Mouse (Mus musculus): Measurements from ENCODE around the gene Cep95. TPM values are rescaled to one million over a fixed set of nuclear protein-coding genes. Genes with fewer than 3 reads are reported as not detected.
A peak's percentile ranks its signal among the peaks of the same experiment; 100 is the strongest.

The Cep95 gene
- polyA plus RNA-seq, 1 experiment = 2.9 TPM

DNA sequence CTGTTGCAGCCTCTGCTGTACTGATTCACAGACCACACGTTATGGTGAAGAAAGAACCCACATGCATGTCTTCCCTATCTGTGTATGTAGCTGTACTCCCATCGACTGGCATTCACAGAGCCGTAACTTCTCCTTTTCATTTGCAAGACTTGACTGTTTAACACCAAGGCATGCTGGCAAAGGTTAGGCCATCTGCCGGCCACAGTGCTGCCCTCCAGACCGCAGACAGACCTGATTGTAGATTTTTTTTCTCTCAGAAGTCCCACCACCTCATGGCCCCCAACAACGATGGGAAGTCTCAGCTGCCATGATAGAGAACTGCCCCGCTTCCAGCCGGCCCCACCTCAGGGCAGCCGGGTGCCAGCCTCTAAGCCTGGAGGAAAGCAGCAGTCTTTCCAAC is 30.5 kb downstream of the Cep95 start:
- 82% methylated on average over 9 of the region's 9 CpGs for WGBS
- TF ChIP-seq CTCF (IDR thresholded peaks at IDR 0.05; ENCODE audit: insufficient read depth, low read length) = no peak
- TF ChIP-seq POLR2A (IDR thresholded peaks at IDR 0.05; ENCODE audit: borderline replicate concordance, extremely low read depth, low read depth, low read length) = no peak
- Histone ChIP-seq H3K4me3 (replicated peaks; ENCODE audit: extremely low read depth, low read depth, low read length) (no peak overlapping the region), H3K4me1 (ENCODE audit: control insufficient read depth, insufficient read depth, low read length) (peaks cover 6% of the 10 kb centered on the region)
- DNase-seq = no peak

DNA sequence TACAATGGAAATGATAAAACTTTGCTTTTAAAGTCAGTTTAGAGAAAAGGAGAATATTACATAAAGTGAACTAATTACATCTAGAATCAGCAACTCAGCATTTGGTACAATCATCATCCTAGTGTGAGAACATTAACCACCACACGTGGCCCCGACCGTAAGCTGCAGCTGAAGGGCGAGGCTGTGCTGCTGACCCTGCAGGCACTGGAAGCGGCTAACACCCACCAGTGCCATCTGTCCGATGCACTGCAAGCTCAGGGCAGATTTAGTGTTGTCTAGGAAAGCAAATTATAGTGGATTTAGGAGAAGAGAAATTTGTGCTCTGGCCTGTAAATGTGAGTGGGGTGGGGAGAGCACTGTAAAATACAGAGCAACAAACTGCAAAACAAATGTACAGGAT is 31.2 kb downstream of the Cep95 start:
- Histone ChIP-seq H3K4me1 (ENCODE audit: control insufficient read depth, insufficient read depth, low read length) (peaks cover 6% of the 10 kb centered on the region), H3K4me3 (replicated peaks; ENCODE audit: extremely low read depth, low read depth, low read length) (no peak overlapping the region)
- TF ChIP-seq POLR2A (IDR thresholded peaks at IDR 0.05; ENCODE audit: borderline replicate concordance, extremely low read depth, low read depth, low read length) = no peak
- TF ChIP-seq CTCF (IDR thresholded peaks at IDR 0.05; ENCODE audit: insufficient read depth, low read length) = no peak
- no peak for DNase-seq
- 81% methylated on average over 6 of the region's 6 CpGs for WGBS

DNA sequence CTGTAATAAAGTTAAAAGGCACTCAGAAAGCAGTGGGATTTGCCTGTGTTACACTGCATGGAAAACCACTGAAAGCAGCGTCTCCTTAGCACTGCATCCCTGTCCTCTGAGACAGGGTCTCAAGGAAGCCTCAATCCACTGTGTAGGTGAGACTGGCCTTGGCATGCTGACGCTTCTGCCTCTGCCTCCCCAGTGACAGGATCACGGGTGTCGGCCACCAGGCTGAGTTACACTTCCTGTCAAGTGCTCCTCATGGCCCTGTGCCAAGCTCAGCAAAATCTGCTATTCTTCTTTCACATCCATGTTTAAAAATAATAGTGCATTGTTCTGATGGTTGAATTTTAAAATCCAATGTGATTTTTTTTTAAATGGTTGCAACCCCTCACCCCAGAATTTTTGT is 31.9 kb downstream of the Cep95 start:
- 27% methylated on average over 4 of the region's 4 CpGs for WGBS
- no peak for TF ChIP-seq CTCF (IDR thresholded peaks at IDR 0.05; ENCODE audit: insufficient read depth, low read length)
- Histone ChIP-seq H3K4me3 (replicated peaks; ENCODE audit: extremely low read depth, low read depth, low read length) (no peak overlapping the region), H3K4me1 (ENCODE audit: control insufficient read depth, insufficient read depth, low read length) (peaks cover 6% of the 10 kb centered on the region)
- peak; percentile 36 for DNase-seq

DNA sequence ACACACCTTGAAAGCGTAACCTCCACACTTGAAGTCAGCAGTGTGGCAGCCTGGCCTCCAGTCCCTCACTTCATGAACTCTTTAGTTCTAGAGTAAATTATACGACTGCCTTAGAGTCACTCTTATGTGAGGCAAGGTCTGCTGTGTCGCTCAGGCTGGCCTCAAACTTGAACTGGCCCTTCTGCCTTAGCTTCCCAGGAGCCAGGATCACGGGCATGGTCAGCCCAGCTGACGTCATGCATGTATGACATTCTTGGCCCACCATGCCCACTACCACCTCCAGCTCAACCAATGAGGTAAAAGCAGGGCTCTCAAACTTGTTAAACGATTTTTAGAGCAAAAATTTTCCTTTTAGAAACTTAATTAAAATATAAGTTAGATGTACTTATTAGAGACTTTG is 32.3 kb downstream of the Cep95 start:
- WGBS = 71% methylated on average over 6 of the region's 6 CpGs
- Histone ChIP-seq H3K4me3 (replicated peaks; ENCODE audit: extremely low read depth, low read depth, low read length) (no peak overlapping the region), H3K4me1 (ENCODE audit: control insufficient read depth, insufficient read depth, low read length) (peaks cover 6% of the 10 kb centered on the region)
- DNase-seq = no peak
- TF ChIP-seq POLR2A (IDR thresholded peaks at IDR 0.05; ENCODE audit: borderline replicate concordance, extremely low read depth, low read depth, low read length) = no peak
- TF ChIP-seq CTCF (IDR thresholded peaks at IDR 0.05; ENCODE audit: insufficient read depth, low read length) = no peak

DNA sequence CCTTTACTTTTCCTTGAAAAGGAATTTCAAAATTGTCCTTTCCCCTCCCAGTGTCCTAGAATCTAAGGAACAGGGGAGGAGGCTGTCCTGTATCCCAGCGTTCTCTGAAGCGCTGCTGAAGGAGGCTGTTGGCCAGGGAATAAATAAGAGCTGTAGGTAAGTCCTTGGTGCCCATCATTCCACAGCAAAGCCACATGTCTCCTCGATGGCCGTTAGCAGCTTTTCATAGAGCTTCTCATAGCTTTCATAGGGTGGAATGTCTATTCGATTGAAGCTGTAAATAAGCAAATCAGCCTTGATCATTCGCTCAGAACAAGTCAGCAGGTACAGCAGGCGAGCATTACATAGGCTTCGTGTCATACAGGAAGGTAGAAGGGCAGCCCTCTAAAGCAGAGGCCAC is 33.4 kb downstream of the Cep95 start:
- WGBS = 90% methylated on average over 8 of the region's 8 CpGs
- H3K4me3 ChIP-seq (replicated peaks; ENCODE audit: extremely low read depth, low read depth, low read length) = no peak overlapping the region

DNA sequence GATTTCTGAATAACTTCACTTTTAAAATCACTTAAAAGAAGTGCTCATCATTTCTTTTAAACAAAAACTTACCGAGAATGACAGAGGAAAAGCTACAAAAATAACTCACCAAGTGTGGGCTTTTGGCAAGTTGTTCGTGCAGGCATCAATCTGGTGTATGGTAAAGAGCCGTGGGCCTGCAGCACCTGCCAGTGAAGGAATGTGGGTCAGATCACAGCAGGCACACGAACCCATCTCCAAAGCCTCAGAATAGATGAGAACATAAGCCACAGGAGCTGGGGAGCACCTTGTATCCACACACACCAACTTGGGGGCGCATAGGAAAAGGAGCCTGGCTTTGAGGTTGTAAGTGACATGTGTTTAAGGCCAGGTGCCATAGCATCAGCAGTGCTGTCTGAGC is 33.9 kb downstream of the Cep95 start:
- no peak for TF ChIP-seq POLR2A (IDR thresholded peaks at IDR 0.05; ENCODE audit: borderline replicate concordance, extremely low read depth, low read depth, low read length)
- TF ChIP-seq CTCF (IDR thresholded peaks at IDR 0.05; ENCODE audit: insufficient read depth, low read length) = no peak
- H3K4me1 ChIP-seq (ENCODE audit: control insufficient read depth, insufficient read depth, low read length) = peaks cover 6% of the 10 kb centered on the region
- no peak for DNase-seq
- no peak overlapping the region for H3K4me3 ChIP-seq (replicated peaks; ENCODE audit: extremely low read depth, low read depth, low read length)
- 76% methylated on average over 5 of the region's 5 CpGs for WGBS

More for the DNA sequence above, 33.4 kb downstream of the Cep95 start:
- DNase-seq = no peak
- H3K4me1 ChIP-seq (ENCODE audit: control insufficient read depth, insufficient read depth, low read length) = peaks cover 6% of the 10 kb centered on the region
- TF ChIP-seq CTCF (IDR thresholded peaks at IDR 0.05; ENCODE audit: insufficient read depth, low read length) = no peak
- no peak for TF ChIP-seq POLR2A (IDR thresholded peaks at IDR 0.05; ENCODE audit: borderline replicate concordance, extremely low read depth, low read depth, low read length)

DNA sequence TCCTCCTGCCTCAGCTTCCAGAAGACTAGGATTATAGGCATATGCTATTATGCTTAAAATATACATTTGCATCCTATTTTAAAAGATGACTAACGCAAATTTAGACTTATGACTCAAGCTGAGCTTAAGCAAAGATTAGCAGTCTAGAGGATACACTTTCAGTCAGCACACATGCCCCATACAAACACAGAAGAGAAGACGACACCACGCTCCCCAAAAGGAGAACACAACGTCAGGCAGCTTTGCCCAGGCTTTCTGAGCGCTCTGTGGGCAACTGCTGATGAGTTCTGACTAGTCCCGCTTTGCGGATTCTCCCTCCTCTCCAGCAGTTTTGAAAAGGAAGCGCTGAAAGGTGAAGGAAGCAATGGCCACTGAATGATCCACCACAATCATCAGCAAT is 34.7 kb downstream of the Cep95 start:
- H3K4me3 ChIP-seq (replicated peaks; ENCODE audit: extremely low read depth, low read depth, low read length) = no peak overlapping the region
- TF ChIP-seq POLR2A (IDR thresholded peaks at IDR 0.05; ENCODE audit: borderline replicate concordance, extremely low read depth, low read depth, low read length) = no peak
- TF ChIP-seq CTCF (IDR thresholded peaks at IDR 0.05; ENCODE audit: insufficient read depth, low read length) = no peak
- 93% methylated on average over 8 of the region's 8 CpGs for WGBS
- no peak for DNase-seq
- H3K4me1 ChIP-seq (ENCODE audit: control insufficient read depth, insufficient read depth, low read length) = peaks cover 6% of the 10 kb centered on the region

DNA sequence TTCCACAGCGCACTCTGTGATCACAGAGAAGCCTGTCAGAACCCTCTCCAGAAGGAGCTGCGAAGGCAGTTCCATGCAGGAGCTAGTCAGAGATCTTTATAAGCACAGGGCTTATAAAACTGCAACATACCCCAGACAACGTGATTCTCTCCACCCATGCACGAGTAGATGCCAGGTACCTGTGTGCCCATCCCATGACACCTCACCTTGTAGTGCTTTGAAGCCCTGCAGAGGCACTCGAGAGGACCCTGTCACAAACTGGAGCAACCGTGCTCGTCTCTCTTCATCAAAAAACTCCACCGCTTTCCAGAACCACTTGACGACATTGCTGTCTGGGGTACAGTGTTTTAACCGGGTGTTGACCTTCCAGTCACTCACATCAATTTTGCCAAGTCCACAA is 35.4 kb downstream of the Cep95 start:
- 74% methylated on average over 10 of the region's 10 CpGs for WGBS
- H3K4me1 ChIP-seq (ENCODE audit: control insufficient read depth, insufficient read depth, low read length) = peaks cover 6% of the 10 kb centered on the region
- TF ChIP-seq CTCF (IDR thresholded peaks at IDR 0.05; ENCODE audit: insufficient read depth, low read length) = no peak
- no peak for TF ChIP-seq POLR2A (IDR thresholded peaks at IDR 0.05; ENCODE audit: borderline replicate concordance, extremely low read depth, low read depth, low read length)
- no peak overlapping the region for H3K4me3 ChIP-seq (replicated peaks; ENCODE audit: extremely low read depth, low read depth, low read length)
- no peak for DNase-seq

DNA sequence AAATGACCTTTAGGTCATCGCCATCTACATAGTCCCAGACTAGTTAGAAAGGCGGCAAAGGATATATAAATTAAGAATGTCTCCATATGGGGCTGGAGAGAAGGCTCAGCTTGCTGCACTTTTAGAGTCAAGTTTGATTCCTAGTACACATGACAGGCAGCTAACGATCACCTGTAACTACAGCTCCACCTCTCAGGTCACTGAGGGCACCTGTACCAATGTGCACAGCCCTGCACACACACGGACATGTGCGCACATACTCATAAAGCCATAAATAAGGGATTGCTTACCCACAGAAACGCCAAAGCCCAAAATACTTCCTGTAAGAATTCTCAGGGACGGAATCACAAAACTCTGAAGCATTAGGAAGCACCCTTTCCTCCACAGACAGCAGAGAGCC is 39.0 kb downstream of the Cep95 start:
- 88% methylated on average over 7 of the region's 7 CpGs for WGBS
- H3K4me3 ChIP-seq (replicated peaks; ENCODE audit: extremely low read depth, low read depth, low read length) = no peak overlapping the region
- no peaks in the 10 kb centered on the region for H3K4me1 ChIP-seq (ENCODE audit: control insufficient read depth, insufficient read depth, low read length)
- no peak for DNase-seq
- TF ChIP-seq CTCF (IDR thresholded peaks at IDR 0.05; ENCODE audit: insufficient read depth, low read length) (no peak), POLR2A (IDR thresholded peaks at IDR 0.05; ENCODE audit: borderline replicate concordance, extremely low read depth, low read depth, low read length) (no peak)

DNA sequence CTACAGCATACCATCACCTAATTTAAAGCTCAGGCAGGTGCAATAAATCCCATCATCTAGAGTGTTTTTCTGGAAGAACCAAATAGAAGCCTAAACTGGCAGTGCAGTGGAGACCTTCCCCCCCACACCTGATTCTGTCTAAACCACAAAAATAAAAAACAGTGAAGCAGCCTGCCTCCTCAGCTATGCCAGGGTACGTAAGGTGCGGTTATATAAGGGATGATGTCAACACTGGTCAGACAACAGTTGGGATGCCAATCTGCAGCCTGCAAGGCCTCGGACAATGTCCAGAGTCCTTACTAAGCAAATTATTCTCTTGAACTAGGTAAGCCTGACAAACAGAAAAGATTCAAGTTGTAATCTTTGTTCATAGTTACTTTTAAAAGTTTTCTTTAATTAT is 53.0 kb downstream of the Cep95 start:
- DNase-seq = no peak
- Histone ChIP-seq H3K4me3 (replicated peaks; ENCODE audit: extremely low read depth, low read depth, low read length) (no peak overlapping the region), H3K4me1 (ENCODE audit: control insufficient read depth, insufficient read depth, low read length) (peaks cover 11% of the 10 kb centered on the region)
- TF ChIP-seq CTCF (IDR thresholded peaks at IDR 0.05; ENCODE audit: insufficient read depth, low read length) (no peak), POLR2A (IDR thresholded peaks at IDR 0.05; ENCODE audit: borderline replicate concordance, extremely low read depth, low read depth, low read length) (no peak)
- 90% methylated on average over 3 of the region's 3 CpGs for WGBS

DNA sequence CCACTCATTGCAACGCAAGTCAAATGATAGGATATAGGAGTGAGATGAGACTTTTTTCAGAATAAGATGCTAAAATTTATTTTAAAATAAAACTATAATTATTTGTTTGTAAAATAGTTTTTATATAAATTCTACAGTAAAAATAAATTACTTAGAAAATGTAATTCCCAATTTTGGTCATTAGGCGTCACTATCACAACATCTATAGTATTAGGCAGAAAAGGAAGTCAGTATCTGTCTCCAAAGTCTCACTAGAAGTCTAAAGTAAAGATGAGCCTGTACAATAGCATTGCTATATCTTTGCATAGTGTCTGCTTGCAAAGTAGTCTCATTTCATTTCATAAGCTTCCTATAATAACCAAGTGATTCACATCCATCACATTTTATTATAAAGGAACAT is 62.4 kb downstream of the Cep95 start:
- 51% methylated on average over 2 of the region's 2 CpGs for WGBS

More for the DNA sequence above, 62.4 kb downstream of the Cep95 start:
- DNase-seq = no peak
- Histone ChIP-seq H3K4me3 (replicated peaks; ENCODE audit: extremely low read depth, low read depth, low read length) (no peak overlapping the region), H3K4me1 (ENCODE audit: control insufficient read depth, insufficient read depth, low read length) (no peaks in the 10 kb centered on the region; the same call in 1 of the 2 replicates)
- TF ChIP-seq POLR2A (IDR thresholded peaks at IDR 0.05; ENCODE audit: borderline replicate concordance, extremely low read depth, low read depth, low read length) (no peak), CTCF (IDR thresholded peaks at IDR 0.05; ENCODE audit: insufficient read depth, low read length) (no peak)

Other genes starting within 250 kb of the Cep95 start
- gene Tex2, start 175.8 kb upstream of the Cep95 start, polyA plus RNA-seq (2012; rRNA removed) = 12.6 and 15.1 TPM in 2 replicates
- gene Pecam1, start 38.6 kb upstream of the Cep95 start, polyA plus RNA-seq (2012; rRNA removed) = 225 and 283 TPM in 2 replicates
- 1.0 and 3.0 TPM in 2 replicates for gene Milr1, start 38.0 kb upstream of the Cep95 start, polyA plus RNA-seq (2012; rRNA removed)
- gene Polg2, start 9.7 kb upstream of the Cep95 start, polyA plus RNA-seq (2012; rRNA removed) = 4.8 and 6.3 TPM in 2 replicates
- 539 and 718 TPM in 2 replicates for gene Ddx5, start 67 bp upstream of the Cep95 start, polyA plus RNA-seq (2012; rRNA removed)
- 19.1 and 24.7 TPM in 2 replicates for gene Smurf2, start 131.5 kb downstream of the Cep95 start, polyA plus RNA-seq (2012; rRNA removed)
- gene Kpna2, start 210.3 kb downstream of the Cep95 start, polyA plus RNA-seq (2012; rRNA removed) = 3.0 and 13.6 TPM in 2 replicates
- 39.7 and 53.1 TPM in 2 replicates for gene 1810010H24Rik, start 236.4 kb downstream of the Cep95 start, polyA plus RNA-seq (2012; rRNA removed)

Measured in lung, adult 2 months (tissue).